Mouse (Mus musculus): ENCODE results near the gene Pla2g4d.

Pla2g4d gene

DNA sequence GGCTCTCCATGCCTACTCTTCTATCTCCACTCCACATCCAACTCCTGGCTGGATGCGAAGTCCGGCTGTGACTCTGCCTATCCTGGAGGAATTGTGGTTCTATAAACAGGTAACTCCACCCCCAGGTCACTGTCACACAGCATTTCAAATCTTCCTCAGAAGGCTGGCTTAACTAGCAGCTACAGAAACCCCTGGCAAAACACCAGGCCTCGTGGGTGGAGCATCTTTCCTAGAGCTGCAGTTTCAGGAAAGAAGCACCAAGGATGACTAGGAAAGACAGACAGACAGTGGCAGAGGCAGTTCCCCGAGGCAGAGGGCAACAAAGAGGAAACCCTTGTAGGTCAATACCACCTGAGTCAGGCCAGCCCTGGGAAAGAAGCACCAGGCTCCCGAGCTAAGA lies at the start of gene Pla2g4d:
Gene Pla2g4d, minus strand, starts transcription at position 203 of the 400 bp plus-strand sequence.
- DNase-seq (ENCODE audit: low read depth, low spot score): no peak

DNA sequence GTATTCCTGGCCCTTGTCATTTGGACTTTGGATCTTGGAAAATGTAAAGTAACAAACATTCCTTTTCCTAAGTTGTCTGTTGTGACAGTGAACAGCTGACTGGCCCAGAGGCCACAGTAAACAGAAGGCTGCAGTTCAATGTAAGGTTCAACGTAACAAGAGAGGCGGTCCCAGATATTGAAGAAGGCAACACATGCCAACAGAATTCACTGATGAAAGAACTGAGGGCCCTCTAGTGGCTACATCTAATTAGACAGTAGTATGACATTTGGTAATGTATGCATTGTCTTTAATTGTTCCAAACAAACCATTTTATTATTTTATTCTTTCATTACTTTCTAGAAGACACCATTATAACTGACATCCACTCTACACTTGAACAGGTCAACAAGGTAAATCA lies 48.9 kb upstream of the Pla2g4d start:
- peak; percentile 6 for DNase-seq (ENCODE audit: low read depth, low spot score)

DNA sequence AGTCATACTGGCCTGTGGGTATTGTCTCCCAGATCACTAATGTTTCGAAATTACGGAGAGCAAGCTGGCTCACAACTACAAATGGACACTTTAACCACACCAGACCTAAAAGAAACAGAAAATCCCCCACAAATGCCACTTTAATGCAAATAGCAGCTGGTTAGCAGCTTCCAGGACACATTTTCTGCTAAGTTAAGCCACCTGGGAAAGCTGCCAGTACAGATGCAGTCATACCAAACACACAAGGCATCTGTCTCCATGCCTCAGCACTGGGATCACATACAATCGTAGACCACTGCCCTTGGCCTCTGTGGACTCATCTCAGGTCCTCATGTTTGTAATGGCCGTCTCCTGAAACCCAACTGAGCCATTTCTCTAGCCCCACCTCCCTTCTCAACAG lies 42.6 kb upstream of the Pla2g4d start:
- DNase-seq (ENCODE audit: low read depth, low spot score): no peak

DNA sequence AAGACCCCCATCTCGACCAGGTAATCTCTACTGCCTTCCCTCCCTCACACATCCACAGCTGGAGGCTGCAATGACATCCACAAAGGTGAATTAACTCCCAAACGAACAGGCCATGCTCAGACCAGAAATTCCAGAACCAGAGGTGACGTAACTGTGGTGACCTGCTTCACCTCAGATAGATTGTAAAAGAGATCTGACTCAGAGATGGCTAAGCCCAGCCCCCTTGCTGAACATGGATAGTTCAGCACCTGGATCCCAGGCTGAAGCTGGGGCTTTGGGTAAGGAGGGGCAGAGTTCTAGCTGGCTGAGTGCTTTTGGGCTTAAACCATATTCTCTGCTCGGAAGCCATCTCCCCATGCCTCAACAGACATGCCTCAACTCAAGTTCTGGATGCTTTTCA lies 26.1 kb upstream of the Pla2g4d start:
- no peak for DNase-seq (ENCODE audit: low read depth, low spot score)

DNA sequence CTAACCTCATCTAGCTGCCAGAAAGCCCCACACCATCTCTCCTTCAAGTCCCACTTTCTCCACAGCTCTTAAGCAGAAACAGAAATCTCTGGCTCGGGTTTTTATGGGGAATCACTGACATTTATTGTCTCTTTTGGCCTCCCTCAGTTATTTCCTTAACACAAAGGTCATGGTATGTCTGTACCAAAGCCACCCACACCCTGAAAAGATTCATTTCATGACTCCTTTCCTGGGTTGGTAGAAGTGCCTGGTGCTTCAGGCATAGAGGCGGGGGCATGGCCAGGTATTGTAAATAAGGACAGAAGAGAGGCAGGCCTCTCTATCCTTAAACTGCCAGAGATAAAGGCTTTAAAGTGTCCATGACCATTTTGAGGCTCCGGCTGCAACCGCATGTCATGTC lies 25.5 kb upstream of the Pla2g4d start:
- no peak for DNase-seq (ENCODE audit: low read depth, low spot score)

DNA sequence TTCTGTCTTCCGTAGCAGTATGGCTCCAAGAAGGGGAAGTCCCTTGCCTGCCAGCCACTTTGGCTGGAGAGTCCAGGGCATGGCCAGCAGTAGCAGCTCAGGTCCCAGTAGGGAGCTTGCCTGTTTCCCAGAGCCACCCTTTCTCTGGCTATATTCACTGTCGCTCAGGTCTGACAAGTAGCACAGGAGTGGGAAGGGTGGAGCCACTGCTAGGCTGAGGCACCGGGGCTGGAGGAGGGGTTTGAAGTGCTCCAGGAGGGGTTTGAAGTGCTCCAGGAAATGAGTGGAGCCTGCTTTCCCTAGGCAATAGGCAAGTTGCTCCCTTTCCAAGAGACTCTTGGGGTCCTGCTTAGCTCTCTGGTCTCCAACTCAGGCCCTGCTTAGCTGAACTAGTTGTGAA lies 25.0 kb upstream of the Pla2g4d start, which contains the start of gene Pla2g4f:
Gene Pla2g4f, minus strand, starts transcription at position 190 of the 400 bp plus-strand sequence.
- no peak for DNase-seq (ENCODE audit: low read depth, low spot score)

DNA sequence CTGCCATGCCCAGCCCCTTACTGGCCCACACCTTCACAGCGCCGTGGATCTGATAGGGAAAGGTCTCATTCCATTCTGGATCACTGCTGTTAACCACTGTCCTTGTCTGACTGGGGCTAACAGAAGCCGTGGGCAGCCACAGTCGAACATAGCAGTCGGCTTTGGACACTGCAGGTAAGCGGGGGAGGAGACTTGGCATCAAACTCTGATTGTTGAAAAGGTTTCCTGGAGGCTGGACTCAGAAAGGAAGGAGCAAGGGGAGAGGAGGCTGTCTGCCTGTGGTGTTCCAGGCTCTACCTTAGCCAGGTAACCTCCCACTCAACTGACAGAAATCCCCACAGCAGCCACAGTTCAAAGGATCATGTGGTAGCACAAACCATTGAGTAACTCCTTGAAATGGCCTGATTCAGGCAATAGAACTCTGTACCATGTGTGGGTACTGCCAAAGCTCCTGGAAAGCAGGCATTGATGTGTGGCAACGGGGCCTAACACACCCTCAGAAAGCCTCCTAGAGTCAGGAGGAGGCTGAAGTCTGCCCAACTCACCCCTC lies 23.4 kb upstream of the Pla2g4d start:
- no peak for DNase-seq (ENCODE audit: low read depth, low spot score)

DNA sequence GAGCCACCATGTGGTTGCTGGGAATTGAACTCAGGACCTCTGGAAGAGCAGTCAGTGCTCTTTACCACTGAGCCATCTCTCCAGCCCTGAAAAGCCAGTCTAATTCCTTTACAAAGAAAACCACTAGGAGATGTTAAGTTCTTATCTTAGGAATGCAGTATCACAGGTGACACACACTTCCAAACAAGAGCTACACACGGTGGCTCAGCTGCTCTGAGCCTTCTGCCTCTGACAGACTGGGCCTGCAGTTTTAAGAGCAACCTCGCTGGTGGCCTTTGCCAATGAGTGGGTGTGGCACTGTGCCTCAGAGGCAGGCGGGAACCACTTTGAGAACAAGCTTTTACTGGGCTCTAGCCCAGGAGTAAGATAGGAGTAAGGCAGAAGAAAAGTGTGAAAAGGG lies 15.1 kb upstream of the Pla2g4d start:
- no peak for DNase-seq (ENCODE audit: low read depth, low spot score)

DNA sequence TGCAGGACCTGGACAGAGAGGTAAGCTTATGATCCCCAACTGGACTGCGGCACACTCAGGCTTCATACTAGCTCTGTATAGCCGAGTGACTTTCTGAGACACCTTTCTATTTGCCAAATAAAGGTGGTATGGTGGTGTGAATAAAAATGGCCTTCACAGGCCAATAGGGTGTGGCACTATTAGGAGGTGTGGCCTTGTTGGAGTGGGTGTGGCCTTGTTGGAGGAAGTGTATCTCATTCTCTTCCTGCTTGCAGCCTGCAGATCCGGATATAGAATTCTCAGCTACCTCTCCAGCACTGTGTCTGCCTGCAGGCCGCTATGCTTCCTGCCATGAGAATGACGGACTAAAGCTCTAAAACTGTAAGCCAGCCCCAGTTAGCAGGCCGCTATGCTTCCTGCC lies 12.1 kb upstream of the Pla2g4d start:
- no peak for DNase-seq (ENCODE audit: low read depth, low spot score)

DNA sequence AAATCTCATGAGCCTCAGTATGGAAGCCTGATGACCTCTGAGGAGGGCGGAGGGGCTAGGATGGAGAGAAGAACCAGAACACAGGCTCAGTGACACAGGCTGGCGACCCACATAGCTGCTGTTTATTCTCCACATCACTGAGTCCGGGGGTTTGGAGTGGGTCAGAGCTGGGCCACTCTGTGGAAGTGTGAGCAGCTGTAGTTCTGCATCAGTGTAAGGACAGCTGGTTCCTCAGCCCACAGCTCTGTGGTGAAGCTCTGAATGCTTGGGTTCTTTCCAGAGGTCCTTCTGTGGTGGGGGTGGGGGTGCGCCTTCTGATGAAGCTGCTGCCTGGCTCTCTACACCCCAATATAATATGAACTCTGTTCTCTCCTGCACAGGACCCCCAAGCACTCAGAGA lies 10.9 kb upstream of the Pla2g4d start:
- DNase-seq (ENCODE audit: low read depth, low spot score): no peak

DNA sequence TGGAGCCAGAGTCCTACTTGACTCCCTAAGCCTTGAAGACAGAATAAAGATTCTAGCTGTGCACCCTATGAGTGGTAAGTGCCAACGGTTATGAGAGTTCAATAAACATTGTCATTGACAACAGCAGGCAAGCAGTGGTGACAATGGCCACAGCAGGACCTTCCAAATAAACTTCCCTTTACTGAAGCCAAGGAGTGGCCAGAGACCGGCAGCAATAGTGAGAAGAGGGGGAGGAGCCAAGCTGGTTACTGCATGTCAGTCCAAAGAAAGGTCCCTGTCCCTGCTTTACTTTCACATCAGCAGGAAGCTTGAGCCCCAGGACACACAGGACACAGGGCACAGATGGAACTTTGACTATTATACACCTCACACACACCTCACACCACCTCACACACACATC lies 7.2 kb upstream of the Pla2g4d start:
- DNase-seq (ENCODE audit: low read depth, low spot score): no peak

DNA sequence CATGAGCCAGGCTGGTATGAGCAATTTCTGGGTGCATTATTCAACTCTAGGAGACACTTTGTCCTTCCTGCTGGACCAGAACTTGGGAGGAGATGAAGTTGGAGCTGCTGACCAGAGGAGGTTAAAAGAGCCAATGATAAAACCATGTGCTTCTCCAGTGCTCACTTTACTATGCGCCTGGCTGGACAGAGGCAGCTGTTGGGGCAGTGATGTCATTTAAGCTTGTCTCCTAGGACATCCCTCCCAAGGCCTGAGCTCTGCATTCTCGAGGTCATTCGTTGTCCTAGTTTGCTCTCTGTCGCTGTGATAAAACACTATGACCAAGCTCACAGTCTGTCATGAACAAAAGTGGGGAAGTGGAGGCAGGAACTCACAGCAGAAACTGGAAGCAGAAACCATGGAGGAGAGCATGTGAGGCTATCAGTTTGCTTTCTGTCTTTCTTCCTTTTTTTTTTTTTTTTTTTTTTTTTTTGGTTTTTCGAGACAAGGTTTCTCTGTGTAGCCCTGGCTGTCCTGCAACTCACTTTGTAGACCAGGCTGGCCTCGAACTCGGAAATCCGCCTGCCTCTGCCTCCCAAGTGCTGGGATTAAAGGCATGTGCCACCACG lies 2.6 kb upstream of the Pla2g4d start:
- no peak for DNase-seq (ENCODE audit: low read depth, low spot score)

DNA sequence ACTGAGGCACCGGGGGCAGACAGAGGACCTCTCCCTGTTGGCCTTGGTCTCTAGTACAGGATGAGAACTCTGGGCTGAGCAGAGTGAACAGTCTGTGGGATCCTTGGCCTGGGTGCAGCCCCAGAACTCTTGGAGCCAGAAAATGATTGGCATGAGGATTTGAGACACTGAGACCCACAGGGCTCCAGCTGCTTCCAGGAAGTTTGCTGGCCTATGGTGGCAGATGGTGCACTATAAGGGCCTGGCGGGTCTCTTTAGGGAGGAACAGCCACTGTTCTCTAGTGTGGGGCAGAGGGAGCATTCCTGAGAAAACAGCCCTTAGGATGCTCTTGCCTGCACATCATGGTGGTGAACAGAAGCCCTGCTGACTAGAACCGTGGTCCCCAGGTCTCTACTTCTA lies 596 bp downstream of the Pla2g4d start:
- no peak for DNase-seq (ENCODE audit: low read depth, low spot score)

DNA sequence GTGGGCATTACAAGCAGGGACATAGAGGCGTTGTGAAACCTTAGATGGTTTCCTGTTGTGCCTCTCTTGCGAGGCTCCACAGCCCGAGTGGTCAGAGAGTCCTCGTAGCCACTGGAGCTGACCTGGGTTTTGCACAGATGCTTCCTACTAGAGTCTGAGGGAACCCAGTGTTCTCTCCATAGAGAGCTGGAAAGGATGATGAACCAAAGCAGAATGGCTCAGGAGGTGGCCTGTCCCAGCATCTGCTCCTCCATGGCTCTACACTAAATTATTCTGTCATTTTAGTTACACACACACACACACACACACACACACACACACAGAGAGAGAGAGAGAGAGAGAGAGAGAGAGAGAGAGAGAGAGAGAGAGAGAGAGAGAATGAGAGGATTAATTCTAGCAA lies 3.4 kb downstream of the Pla2g4d start:
- DNase-seq (ENCODE audit: low read depth, low spot score): no peak

DNA sequence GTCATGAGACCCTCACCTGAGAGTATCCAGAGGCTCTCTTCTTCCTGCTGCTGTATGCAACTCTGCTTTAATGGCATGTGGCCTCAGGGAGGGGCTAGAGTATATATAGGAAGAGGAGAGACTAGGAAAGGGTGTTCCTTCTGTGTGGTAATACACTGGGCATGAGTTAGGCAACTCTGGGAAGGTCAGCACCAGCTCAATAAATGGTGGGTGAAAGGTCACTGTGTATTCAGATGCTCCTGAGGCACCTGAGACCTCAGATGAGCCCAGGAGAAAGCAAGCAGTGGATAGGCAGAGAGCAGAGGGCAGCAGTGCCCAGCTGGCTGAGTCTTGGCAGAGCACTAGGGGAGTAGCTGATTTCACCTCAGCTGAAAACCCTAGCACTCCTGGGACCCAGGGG lies 4.3 kb downstream of the Pla2g4d start:
- DNase-seq (ENCODE audit: low read depth, low spot score): no peak

DNA sequence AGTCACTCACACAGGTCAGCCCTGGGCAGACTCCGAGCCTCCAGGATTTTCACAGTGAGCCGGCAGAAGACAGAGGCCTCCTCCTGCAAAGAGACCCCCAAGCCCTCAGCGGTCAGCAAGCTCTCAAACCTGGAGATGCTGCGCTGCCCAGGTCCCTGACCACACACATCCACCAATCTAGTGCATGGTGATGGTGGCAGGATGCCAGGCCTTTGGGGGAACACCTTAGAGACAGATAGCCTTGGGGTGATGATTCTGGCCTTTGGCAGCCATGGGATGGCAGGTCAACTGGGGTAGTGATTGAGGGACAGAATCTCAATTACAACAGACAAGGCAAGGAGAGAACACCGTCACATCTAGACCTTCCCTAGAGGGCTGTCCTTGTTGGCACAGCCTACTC lies 4.9 kb downstream of the Pla2g4d start:
- no peak for DNase-seq (ENCODE audit: low read depth, low spot score)

DNA sequence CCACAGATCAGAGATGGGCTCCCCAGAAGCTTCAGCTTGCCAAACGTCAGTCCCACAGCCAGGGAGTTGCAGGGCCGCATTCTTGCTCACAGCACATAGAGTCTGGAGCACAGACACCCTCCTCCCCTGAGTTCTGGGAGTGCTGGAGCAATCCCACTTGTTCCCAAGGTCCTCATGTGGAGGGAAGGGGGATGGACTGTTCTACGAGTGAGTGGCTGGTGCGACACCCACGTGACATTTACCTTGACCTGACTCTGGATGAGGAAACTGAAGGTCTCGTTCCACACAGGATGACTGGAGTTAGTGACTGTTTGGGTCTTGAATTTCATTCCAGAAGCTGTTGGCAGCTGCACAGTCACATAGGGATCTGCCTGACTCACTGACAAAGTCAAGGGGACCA lies 5.4 kb downstream of the Pla2g4d start:
- DNase-seq (ENCODE audit: low read depth, low spot score): no peak

DNA sequence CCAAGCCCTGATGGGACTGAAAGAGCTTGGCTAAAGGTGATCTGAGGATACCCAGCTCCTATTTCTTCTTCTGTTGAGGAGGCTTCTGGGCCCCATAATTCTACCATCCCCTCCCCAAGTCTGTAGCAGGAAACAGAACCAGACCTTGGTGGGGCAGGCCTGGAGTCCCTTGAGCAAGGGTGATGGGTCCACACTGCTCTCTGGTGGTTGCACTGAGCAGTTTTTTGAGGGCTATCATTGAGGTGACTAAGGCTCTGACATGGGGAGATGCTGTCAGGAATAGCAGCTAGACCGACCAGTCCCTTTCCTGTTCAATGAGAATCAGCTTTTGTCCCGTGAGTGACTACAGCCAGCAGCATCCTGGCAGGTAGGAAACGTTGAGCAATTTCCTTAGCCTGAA lies 7.8 kb downstream of the Pla2g4d start:
- no peak for DNase-seq (ENCODE audit: low read depth, low spot score)

DNA sequence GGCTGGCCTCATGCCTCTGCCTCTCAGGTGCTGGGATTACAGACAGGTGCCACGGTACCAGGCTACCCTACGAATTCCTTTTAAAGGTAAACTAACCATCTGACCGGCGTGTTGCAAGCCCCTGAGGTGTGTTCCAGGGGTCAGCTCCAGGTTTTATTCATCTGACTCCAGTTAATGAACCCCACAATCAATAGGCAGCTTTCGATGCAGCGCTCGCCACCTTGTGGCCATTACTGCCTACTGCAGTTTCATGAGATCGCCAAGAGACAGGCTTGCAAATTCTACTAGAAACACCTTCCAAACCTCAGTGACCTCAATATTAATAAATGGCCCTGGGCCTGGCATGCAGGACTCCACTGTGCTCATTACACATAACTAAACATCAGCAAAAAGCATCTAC lies 9.0 kb downstream of the Pla2g4d start:
- no peak for DNase-seq (ENCODE audit: low read depth, low spot score)

DNA sequence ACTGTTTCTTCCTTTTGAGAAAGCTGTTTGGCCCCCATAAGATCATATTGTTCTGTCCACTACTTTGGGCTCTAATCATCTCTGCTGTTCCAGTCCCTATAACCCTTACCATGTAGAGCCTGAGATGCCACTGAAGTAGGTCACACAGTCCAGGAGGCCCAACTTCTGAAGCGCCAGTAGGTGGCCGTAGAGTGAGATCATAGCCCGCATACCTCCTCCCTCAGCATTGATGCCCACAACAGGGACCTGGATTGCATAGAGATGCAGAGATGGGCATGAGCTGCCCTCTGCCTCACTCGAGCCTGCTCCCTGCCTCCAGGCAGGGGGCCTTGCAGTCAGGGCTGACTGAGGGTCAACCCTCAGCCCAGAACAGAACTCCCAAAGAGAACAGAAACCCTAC lies 12.0 kb downstream of the Pla2g4d start:
- no peak for DNase-seq (ENCODE audit: low read depth, low spot score)

DNA sequence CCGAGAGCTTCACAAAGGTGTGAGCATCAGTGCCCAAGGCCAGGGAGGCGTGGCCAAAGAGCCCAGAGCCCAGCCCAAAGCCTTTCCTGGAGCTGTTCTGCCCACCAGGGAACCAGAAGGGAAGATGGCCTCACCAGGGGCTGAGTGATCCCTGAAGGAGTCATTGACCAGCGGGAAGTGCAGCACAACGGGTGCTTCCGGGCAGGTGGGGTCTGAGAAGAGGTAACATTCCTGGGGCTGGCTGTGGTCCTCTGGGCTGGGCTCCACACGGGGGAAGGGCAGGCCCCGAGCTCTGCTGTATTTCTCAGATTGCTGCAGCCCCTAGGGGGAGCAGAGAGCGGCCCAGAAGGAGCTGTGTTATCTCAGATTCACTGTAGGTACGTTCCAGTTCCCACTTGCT lies 20.4 kb downstream of the Pla2g4d start:
- no peak for DNase-seq (ENCODE audit: low read depth, low spot score)

DNA sequence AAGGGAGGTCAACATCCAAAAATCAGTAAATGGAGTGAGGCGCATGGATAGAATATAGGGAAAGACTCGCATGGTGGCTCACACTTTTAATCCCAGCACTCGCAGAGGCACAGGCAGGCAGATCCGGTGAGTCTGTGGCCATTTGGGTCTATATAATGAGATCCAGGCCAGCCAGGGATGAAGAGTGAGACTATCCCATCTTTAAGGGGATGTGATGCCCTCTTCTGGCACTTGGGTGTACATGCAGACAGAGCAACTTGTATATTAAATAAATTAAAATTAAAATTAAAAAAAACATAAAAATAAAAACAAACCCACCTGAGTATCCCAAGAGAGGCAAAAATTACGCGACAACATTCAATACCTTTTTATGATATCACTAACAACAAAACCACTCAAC lies 23.5 kb downstream of the Pla2g4d start:
- no peak for DNase-seq (ENCODE audit: low read depth, low spot score)

DNA sequence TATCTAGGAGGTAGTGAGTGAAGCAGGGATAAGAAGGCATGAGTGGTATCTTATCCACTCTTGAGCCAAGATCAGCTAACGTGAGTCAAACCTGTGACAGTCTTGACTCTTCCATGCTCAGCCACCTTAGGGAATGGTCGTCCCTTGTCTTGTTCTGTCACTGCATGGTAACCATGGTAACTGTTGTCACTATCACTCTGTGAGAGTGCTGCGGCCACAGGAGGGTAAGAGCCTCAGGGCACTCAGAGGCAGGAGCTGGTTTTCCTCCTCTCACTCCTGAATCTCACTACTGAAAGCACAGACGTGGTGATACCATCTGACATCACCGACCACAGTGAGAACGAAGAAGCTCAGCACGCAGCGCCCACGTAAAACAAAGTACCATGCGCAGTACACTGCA lies 24.1 kb downstream of the Pla2g4d start:
- no peak for DNase-seq (ENCODE audit: low read depth, low spot score)

DNA sequence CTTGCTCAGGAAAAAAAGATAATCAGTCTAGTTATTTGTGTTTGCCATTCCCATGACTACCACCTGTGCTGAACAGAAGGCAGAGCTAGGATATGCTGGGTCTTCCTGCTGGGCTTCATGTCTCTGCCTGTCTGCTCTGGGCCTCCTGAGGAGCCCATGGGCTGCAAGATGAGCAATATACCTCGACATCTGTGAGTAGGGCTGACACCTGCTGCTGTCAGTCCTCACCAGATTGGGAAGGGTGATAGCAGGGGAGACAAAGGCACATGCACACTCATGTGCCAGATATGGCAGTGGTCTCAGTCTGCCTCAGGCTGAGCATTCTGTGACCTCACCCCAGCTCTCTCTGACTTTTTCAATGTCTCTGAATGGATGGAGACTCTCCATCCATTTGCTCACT lies 26.1 kb downstream of the Pla2g4d start:
- no peak for DNase-seq (ENCODE audit: low read depth, low spot score)
